ENCODE assay signal across 9 mouse cellular contexts in genomic region chr11:100471352-100472196, GRCm38 (mm10). TPM values are rescaled to one million over a fixed set of nuclear protein-coding genes. Genes with fewer than 3 reads are reported as not detected.
DNase-seq lines count a peak whose midpoint lies in the region; ATAC-seq and TF ChIP-seq lines count a peak whose summit lies in the region.
"Had no signal": no experiment of that assay in that cellular context is flagged by ENCODE, and none has a peak within 500 bp of the region (broad histone marks: within the 10 kb centered on the region; RNA-seq: fewer than 3 reads in every experiment).

No protein-coding gene starts in this region.

- H3K27ac ChIP-seq in heart, embryonic 11.5 days (ENCODE audit: low read depth, low read length): peak overlapping the region; percentile 38
- H3K27ac ChIP-seq in ES-Bruce4 (ENCODE audit: insufficient read depth, low read length): no peak overlapping the region
- H3K27ac ChIP-seq in embryonic facial prominence, embryonic 13.5 days: no peak overlapping the region
- H3K27ac ChIP-seq in intestine, embryonic 15.5 days: no peak overlapping the region

- 3% methylated on average over 30 of the region's 30 CpGs for WGBS in heart, embryonic 11.5 days (ENCODE audit: insufficient replicate concordance)
- WGBS in embryonic facial prominence, embryonic 13.5 days: 4% methylated on average over 30 of the region's 30 CpGs
- 4% methylated on average over 30 of the region's 30 CpGs for WGBS in intestine, embryonic 15.5 days

- TF ChIP-seq POLR2A in ES-Bruce4 (IDR thresholded peaks at IDR 0.05; ENCODE audit: insufficient read depth, low read length) (no peak), myocyte (IDR thresholded peaks at IDR 0.05; ENCODE audit: insufficient read length, low read depth) (no peak)

- H3K4me3 ChIP-seq in heart, embryonic 11.5 days (ENCODE audit: low read depth, low read length): peak overlapping the region; percentile 97
- H3K4me3 ChIP-seq in ES-Bruce4 (ENCODE audit: low read depth, low read length) (peak overlapping the region; percentile 92), myocyte (peak overlapping the region; percentile 76)
- peak overlapping the region; percentile 80 for H3K4me3 ChIP-seq in embryonic facial prominence, embryonic 13.5 days
- H3K4me3 ChIP-seq in intestine, embryonic 15.5 days (replicated peaks): peak overlapping the region; percentile 96

- H3K4me2 ChIP-seq in heart, embryonic 11.5 days: peak overlapping the region; percentile 97
- H3K4me2 ChIP-seq in embryonic facial prominence, embryonic 13.5 days: peak overlapping the region; percentile 92
- H3K4me2 ChIP-seq in intestine, embryonic 15.5 days (replicated peaks): peak overlapping the region; percentile 84
- peak overlapping the region; percentile 91 for H3K4me2 ChIP-seq in myocyte (ENCODE audit: low read depth)

- H3K27me3 ChIP-seq in heart, embryonic 11.5 days (ENCODE audit: control insufficient read depth, insufficient read depth, low read length): no peaks in the 10 kb centered on the region
- H3K27me3 ChIP-seq in ES-Bruce4 (ENCODE audit: control insufficient read depth, insufficient read depth, low read length, poor library complexity, severe bottlenecking) (no peaks in the 10 kb centered on the region), myocyte (ENCODE audit: control insufficient read depth, insufficient read depth, insufficient read length) (no peaks in the 10 kb centered on the region)
- H3K27me3 ChIP-seq in embryonic facial prominence, embryonic 13.5 days: no peaks in the 10 kb centered on the region
- no peaks in the 10 kb centered on the region for H3K27me3 ChIP-seq in intestine, embryonic 15.5 days (replicated peaks)
- H3K27me3 ChIP-seq: Patski had no signal

- no peak for DNase-seq in heart, adult 8-10 months (ENCODE audit: low spot score)
- no peak for DNase-seq in urinary bladder, postnatal 36 days (ENCODE audit: low spot score in 2 of 2)
- no peak for DNase-seq in spleen, adult 18-20 months

- peaks cover 53% of the 10 kb centered on the region for H3K79me2 ChIP-seq in myocyte (ENCODE audit: control insufficient read depth, insufficient read depth)

- H3K36me3 ChIP-seq in heart, embryonic 11.5 days (ENCODE audit: control insufficient read depth, insufficient read depth, low read length): no peaks in the 10 kb centered on the region; the same call in 1 of the 2 replicates
- peaks cover 24% of the 10 kb centered on the region for H3K36me3 ChIP-seq in ES-Bruce4 (ENCODE audit: control insufficient read depth, insufficient read depth, low read length, poor library complexity, severe bottlenecking)
- peaks cover 20% of the 10 kb centered on the region for H3K36me3 ChIP-seq in embryonic facial prominence, embryonic 13.5 days
- H3K36me3 ChIP-seq in intestine, embryonic 15.5 days: no peaks in the 10 kb centered on the region
- H3K36me3 ChIP-seq in myocyte (ENCODE audit: control insufficient read depth, insufficient read depth): peaks cover 9% of the 10 kb centered on the region

- H3K9me3 ChIP-seq in heart, embryonic 11.5 days (replicated peaks; ENCODE audit: control insufficient read depth, low read length): no peaks in the 10 kb centered on the region
- H3K9me3 ChIP-seq in ES-Bruce4 (replicated peaks; ENCODE audit: control insufficient read depth, insufficient read depth, low read length, poor library complexity, severe bottlenecking): no peaks in the 10 kb centered on the region
- no peaks in the 10 kb centered on the region for H3K9me3 ChIP-seq in embryonic facial prominence, embryonic 13.5 days
- H3K9me3 ChIP-seq in intestine, embryonic 15.5 days: no peaks in the 10 kb centered on the region

- peak overlapping the region; percentile 51 for H3ac ChIP-seq in myocyte (ENCODE audit: control insufficient read depth, insufficient read length)

- TF ChIP-seq EP300 in ES-Bruce4 (IDR thresholded peaks at IDR 0.05; ENCODE audit: insufficient read depth, low read depth, low read length): no peak

- ATAC-seq in heart, embryonic 11.5 days (replicated peaks; ENCODE audit: insufficient number of reproducible peaks, low FRiP score, low TSS enrichment): no peak; the same call in 1 of the 2 replicates
- ATAC-seq in embryonic facial prominence, embryonic 13.5 days (ENCODE audit: insufficient number of reproducible peaks, insufficient read depth, low FRiP score, low TSS enrichment, low read depth): 0 out of 2 replicates have a peak, but pooled peaks have one; percentile 12
- peak; percentile 11; the same call in 1 of the 2 replicates for ATAC-seq in intestine, embryonic 15.5 days

- TF ChIP-seq CTCF in ES-Bruce4 (IDR thresholded peaks at IDR 0.05; ENCODE audit: low read depth, low read length): no peak

- peaks cover 17% of the 10 kb centered on the region for H3K4me1 ChIP-seq in heart, embryonic 11.5 days (ENCODE audit: control insufficient read depth, insufficient read depth, low read length)
- H3K4me1 ChIP-seq in ES-Bruce4 (ENCODE audit: control insufficient read depth, insufficient read depth, low read length): no peaks in the 10 kb centered on the region
- H3K4me1 ChIP-seq in embryonic facial prominence, embryonic 13.5 days: peaks cover 16% of the 10 kb centered on the region
- peaks cover 10% of the 10 kb centered on the region for H3K4me1 ChIP-seq in intestine, embryonic 15.5 days (replicated peaks)

- peak overlapping the region; percentile 94 for H3K9ac ChIP-seq in heart, embryonic 11.5 days (ENCODE audit: low read depth, low read length)
- peak overlapping the region; percentile 85 for H3K9ac ChIP-seq in ES-Bruce4 (ENCODE audit: low read depth, poor library complexity, severe bottlenecking)
- H3K9ac ChIP-seq in embryonic facial prominence, embryonic 13.5 days: peak overlapping the region; percentile 97
- peak overlapping the region; percentile 91 for H3K9ac ChIP-seq in intestine, embryonic 15.5 days

TF ChIP-seq in myocyte, 11 proteins besides CTCF, POLR2A, EP300 and RAD21:
- TF ChIP-seq MYOD1 (IDR thresholded peaks at IDR 0.05; ENCODE audit: control insufficient read depth in 1 of 3, insufficient read length in 2 of 3, low read depth in 2 of 3): peak in 1 of 3 experiments; percentile 19
- TF ChIP-seq TCF12 (IDR thresholded peaks at IDR 0.05; ENCODE audit: insufficient read depth, poor library complexity, severe bottlenecking): no peak

RNA-seq across cellular contexts. Expression of gene Klhl11, which starts 1.0 kb away (rescaled TPM):
- 8.1 and 8.9 TPM in 2 replicates for polyA plus RNA-seq in heart, embryonic 11.5 days (2014; fragmentation: Nextera tagmentation; extraction: Ambion mirVana)
- total RNA-seq in heart, adult 8-10 months (2022): 1 to 10 TPM; 5.7 to 6.7 (median 6.4) TPM
- polyA plus RNA-seq in ES-Bruce4 (2011; ENCODE audit: insufficient read depth, insufficient read length, low read depth, missing spikeins) (18.4 and 19.6 TPM in 2 replicates), myocyte (2012; fragmentation: generic; extraction: Trizol) (3.6 TPM)
- 12.0 and 12.6 TPM in 2 replicates for polyA plus RNA-seq in embryonic facial prominence, embryonic 13.5 days (2015; fragmentation: Nextera tagmentation; extraction: Ambion mirVana)
- 5.7 and 5.9 TPM in 2 replicates for polyA plus RNA-seq in intestine, embryonic 15.5 days (2015; fragmentation: Nextera tagmentation; extraction: Ambion mirVana)

RNA-seq across cellular contexts. Expression of gene Klhl10, which starts 29.9 kb away (rescaled TPM):
- polyA plus RNA-seq in heart, embryonic 11.5 days (2014; fragmentation: Nextera tagmentation; extraction: Ambion mirVana): 0.28 and 0.83 TPM in 2 replicates
- total RNA-seq in heart, adult 8-10 months (2022): under 1 TPM; 0.59 to 0.90 (median 0.77) TPM
- polyA plus RNA-seq in ES-Bruce4 (2011; ENCODE audit: insufficient read depth, insufficient read length, low read depth, missing spikeins) (0.84 and 0.90 TPM in 2 replicates), myocyte (2012; fragmentation: generic; extraction: Trizol) (0.20 TPM)
- polyA plus RNA-seq in embryonic facial prominence, embryonic 13.5 days (2015; fragmentation: Nextera tagmentation; extraction: Ambion mirVana): 1.1 and 1.7 TPM in 2 replicates
- polyA plus RNA-seq in intestine, embryonic 15.5 days (2015; fragmentation: Nextera tagmentation; extraction: Ambion mirVana): 0.35 and 0.47 TPM in 2 replicates

RNA-seq across cellular contexts. Expression of gene Nt5c3b, which starts 30.0 kb away (rescaled TPM):
- polyA plus RNA-seq in heart, embryonic 11.5 days (2014; fragmentation: Nextera tagmentation; extraction: Ambion mirVana): 98.8 and 111 TPM in 2 replicates
- 10 to 100 TPM; 18.8 to 28.0 (median 25.2) TPM for total RNA-seq in heart, adult 8-10 months (2022)
- polyA plus RNA-seq in ES-Bruce4 (2011; ENCODE audit: insufficient read depth, insufficient read length, low read depth, missing spikeins) (37.3 and 44.6 TPM in 2 replicates), myocyte (2012; fragmentation: generic; extraction: Trizol) (47.6 TPM)
- 158 and 167 TPM in 2 replicates for polyA plus RNA-seq in embryonic facial prominence, embryonic 13.5 days (2015; fragmentation: Nextera tagmentation; extraction: Ambion mirVana)
- 94.2 and 100 TPM in 2 replicates for polyA plus RNA-seq in intestine, embryonic 15.5 days (2015; fragmentation: Nextera tagmentation; extraction: Ambion mirVana)

RNA-seq across cellular contexts. Expression of gene Fkbp10, which starts 56.1 kb away (rescaled TPM):
- 89.3 and 107 TPM in 2 replicates for polyA plus RNA-seq in heart, embryonic 11.5 days (2014; fragmentation: Nextera tagmentation; extraction: Ambion mirVana)
- total RNA-seq in heart, adult 8-10 months (2022): 10 to 100 TPM in 1 of 4 experiments, 1 to 10 TPM in 3; 9.0 to 11.1 (median 9.0) TPM
- polyA plus RNA-seq in ES-Bruce4 (2011; ENCODE audit: insufficient read depth, insufficient read length, low read depth, missing spikeins) (22.5 and 24.3 TPM in 2 replicates), myocyte (2012; fragmentation: generic; extraction: Trizol) (162 TPM)
- polyA plus RNA-seq in embryonic facial prominence, embryonic 13.5 days (2015; fragmentation: Nextera tagmentation; extraction: Ambion mirVana): 125 and 134 TPM in 2 replicates
- polyA plus RNA-seq in intestine, embryonic 15.5 days (2015; fragmentation: Nextera tagmentation; extraction: Ambion mirVana): 84.2 and 86.6 TPM in 2 replicates

RNA-seq across cellular contexts. Expression of gene Acly, which starts 56.2 kb away (rescaled TPM):
- polyA plus RNA-seq in heart, embryonic 11.5 days (2014; fragmentation: Nextera tagmentation; extraction: Ambion mirVana): 76.6 and 93.9 TPM in 2 replicates
- total RNA-seq in heart, adult 8-10 months (2022): 10 to 100 TPM; 20.0 to 39.1 (median 27.5) TPM
- polyA plus RNA-seq in ES-Bruce4 (2011; ENCODE audit: insufficient read depth, insufficient read length, low read depth, missing spikeins): 225 and 232 TPM in 2 replicates
- polyA plus RNA-seq in embryonic facial prominence, embryonic 13.5 days (2015; fragmentation: Nextera tagmentation; extraction: Ambion mirVana): 138 and 141 TPM in 2 replicates
- polyA plus RNA-seq in intestine, embryonic 15.5 days (2015; fragmentation: Nextera tagmentation; extraction: Ambion mirVana): 146 and 153 TPM in 2 replicates
- 95.5 TPM for polyA plus RNA-seq in myocyte (2012; fragmentation: generic; extraction: Trizol)
